Mouse (Mus musculus): Measurements from ENCODE around the gene Lao1.

Gene Lao1

DNA sequence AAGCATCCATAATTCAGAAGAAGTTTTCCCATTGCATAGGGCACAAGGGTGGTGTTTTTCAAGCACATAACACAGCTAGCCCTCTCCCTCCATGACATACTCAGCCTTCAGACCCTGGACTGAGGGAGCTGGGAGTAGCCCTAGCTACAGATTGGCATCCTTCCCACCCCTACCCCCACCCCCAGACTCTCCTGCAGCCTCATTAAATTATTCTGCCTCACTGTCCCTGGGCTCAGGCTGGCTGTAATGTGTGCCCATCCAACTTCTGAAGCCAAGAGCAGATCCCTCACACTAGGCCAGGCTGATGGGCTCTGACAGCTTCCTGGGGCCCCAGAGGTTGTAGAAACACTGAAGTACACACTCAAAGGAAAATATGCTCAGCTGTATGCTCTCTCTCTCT is 53.6 kb downstream of the Lao1 start:
- DNase-seq (ENCODE audit: low read depth) = no peak

DNA sequence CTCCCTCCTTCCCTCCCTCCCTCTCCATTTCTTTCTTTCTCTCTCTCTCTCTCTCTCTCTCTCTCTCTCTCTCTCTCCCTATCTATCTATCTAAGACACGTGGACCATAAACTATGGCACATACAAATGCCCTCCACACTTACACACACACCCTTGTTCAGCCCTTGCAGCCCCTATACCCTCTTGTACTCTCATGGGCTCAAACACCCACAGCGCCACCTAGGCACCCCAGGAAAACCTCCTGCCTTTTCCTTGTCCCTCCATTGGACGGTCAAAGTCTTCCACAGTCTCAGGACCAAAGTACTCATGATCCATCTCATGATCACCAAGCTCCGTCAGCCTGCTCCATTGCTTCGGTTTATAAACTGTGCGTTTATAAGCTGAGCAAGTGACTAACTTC is 54.2 kb downstream of the Lao1 start:
- DNase-seq (ENCODE audit: low read depth) = no peak

GRCm38 (mm10) chr4:119017078-119017477 is 55.7 kb downstream of the Lao1 start:
- DNase-seq (ENCODE audit: low read depth) = no peak
